10 mouse cellular contexts compared by ENCODE assay signal in genomic region chr8:47278211-47278610, GRCm38 (mm10).
"Had no signal": no experiment of that assay in that cellular context is flagged by ENCODE, and none has a peak within 500 bp of the region (broad histone marks: within the 10 kb centered on the region; RNA-seq: fewer than 3 reads in every experiment).

No protein-coding gene starts in this region.

- H3K36me3 ChIP-seq: limb, embryonic 15.5 days; liver, embryonic 12.5 days; neural tube, embryonic 15.5 days had no signal

- H3K4me2 ChIP-seq: limb, embryonic 15.5 days; liver, embryonic 12.5 days; neural tube, embryonic 15.5 days had no signal

- H3K9me3 ChIP-seq: limb, embryonic 15.5 days; liver, embryonic 12.5 days; midbrain, embryonic 10.5 days; neural tube, embryonic 15.5 days had no signal

- H3K4me1 ChIP-seq: liver, embryonic 12.5 days had no signal

- DNase-seq: kidney, postnatal 25 days; midbrain, embryonic 14.5 days; right cerebral cortex, adult 18-20 months; right cerebral cortex, postnatal 25 days; thymus, postnatal 36 days had no signal

- H3K9ac ChIP-seq: limb, embryonic 15.5 days; liver, embryonic 12.5 days; neural tube, embryonic 15.5 days had no signal

- ATAC-seq: liver, embryonic 12.5 days had no signal

- H3K27ac ChIP-seq: limb, embryonic 15.5 days; liver, embryonic 12.5 days; midbrain, embryonic 10.5 days; neural tube, embryonic 15.5 days had no signal

- H3K4me3 ChIP-seq: limb, embryonic 15.5 days; liver, embryonic 12.5 days; midbrain, embryonic 10.5 days; myocyte; neural tube, embryonic 15.5 days had no signal

- H3K27me3 ChIP-seq: limb, embryonic 15.5 days; liver, embryonic 12.5 days; neural tube, embryonic 15.5 days had no signal
